Mouse (Mus musculus) forebrain, embryonic 16.5 days (tissue): Measurements from ENCODE around the gene Plcb4. TPM values are rescaled to one million over a fixed set of nuclear protein-coding genes. Genes with fewer than 3 reads are reported as not detected.
"Not testable (repeated sequence)": the region's sequence is repeated elsewhere in the genome, so short reads cannot be mapped to it uniquely, and the experiment has no call there.

Experiments
- ATAC-seq: fragments of 200-750 bp; cut with Nextera tagmentation; 2 replicates; pipeline ENCODE4 v1.8.0; 2017; ENCODE audit warnings: mild to moderate bottlenecking, moderate library complexity
- H3K27ac ChIP-seq: fragments of 300-500 bp; sonication (generic); 2 replicates; pipeline ENCODE4 v1.5.1; 2014; ENCODE audit warnings: low read length, control low read depth
- H3K27me3 ChIP-seq: fragments of 300-500 bp; sonication (generic); replicated peaks from 2 replicates; pipeline ENCODE4 v1.6.1; 2014; ENCODE audit warnings: low read length; ENCODE audit not compliant: control insufficient read depth, insufficient read depth
- H3K36me3 ChIP-seq: fragments of 300-500 bp; sonication (generic); 2 replicates; pipeline ENCODE4 v1.6.1; 2014; ENCODE audit not compliant: control insufficient read depth, insufficient read depth
- H3K4me1 ChIP-seq: fragments of 300-500 bp; sonication (generic); replicated peaks from 2 replicates; pipeline ENCODE4 v1.6.1; 2014; ENCODE audit warnings: low read length; ENCODE audit not compliant: control insufficient read depth, insufficient read depth
- H3K4me2 ChIP-seq: fragments of 300-500 bp; sonication (generic); 2 replicates; pipeline ENCODE4 v1.6.1; 2014; ENCODE audit warnings: mild to moderate bottlenecking, low read length, control low read depth
- H3K4me3 ChIP-seq: fragments of 300-500 bp; sonication (generic); replicated peaks from 2 replicates; pipeline ENCODE4 v1.5.1; 2014; ENCODE audit warnings: mild to moderate bottlenecking, low read length, control low read depth
- H3K9ac ChIP-seq: fragments of 300-500 bp; sonication (generic); replicated peaks from 2 replicates; pipeline ENCODE4 v1.6.1; 2014; ENCODE audit warnings: low read depth, low read length, control low read depth
- H3K9me3 ChIP-seq: fragments of 300-500 bp; sonication (generic); 2 replicates; pipeline ENCODE4 v1.6.1; 2016; ENCODE audit warnings: low read length; ENCODE audit not compliant: control insufficient read depth
- WGBS: fragments of 180-500 bp; shearing (Covaris S2); extraction: QIAGEN DNeasy Blood & Tissue Kit; methylation state at CpG from one replicate; pipeline ENCODE4 v1.1.7; 2014; 5-methylcytosine and 5-hydroxymethylcytosine counted together
- polyA plus RNA-seq: library from polyadenylated mRNA; unstranded; fragments of >200 nt; fragmentation: Nextera tagmentation; extraction: Ambion mirVana; gene quantifications from 2 replicates; pipeline ENCODE4 v1.2.1, GENCODE M21; 2015

Plcb4 gene
- polyA plus RNA-seq, 1 experiment from 2014 or later, result 19.7 TPM

DNA sequence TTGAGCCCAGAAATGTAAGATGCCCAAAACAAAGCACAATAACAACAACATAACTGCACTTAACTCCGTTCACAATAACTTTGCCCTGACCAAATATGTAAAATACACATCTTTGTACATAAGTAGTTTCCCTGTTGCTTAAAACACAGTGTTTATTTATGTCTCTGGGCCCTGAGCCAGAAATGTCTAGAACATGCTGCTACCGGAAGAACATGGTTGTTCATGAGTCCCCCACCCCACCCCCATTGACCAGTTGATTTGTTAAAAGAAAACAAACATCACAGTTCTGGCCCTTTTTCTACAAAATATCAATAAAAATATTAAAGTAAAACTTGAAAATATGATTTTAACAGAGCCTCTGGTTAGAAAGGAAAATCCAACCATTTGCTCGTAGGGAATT, 49.6 kb downstream of the Plcb4 start:
- Histone ChIP-seq H3K36me3 (no peaks in the 10 kb centered on the region), H3K9me3 (no peaks in the 10 kb centered on the region), H3K27ac (no peak overlapping the region), H3K4me2 (peak overlapping the region; percentile 6; the same call in 1 of the 2 replicates), H3K9ac (no peak overlapping the region), H3K4me1 (peaks cover 22% of the 10 kb centered on the region), H3K4me3 (no peak overlapping the region), H3K27me3 (no peaks in the 10 kb centered on the region)
- 57% methylated on average over 3 of the region's 3 CpGs for WGBS
- no peak for ATAC-seq

DNA sequence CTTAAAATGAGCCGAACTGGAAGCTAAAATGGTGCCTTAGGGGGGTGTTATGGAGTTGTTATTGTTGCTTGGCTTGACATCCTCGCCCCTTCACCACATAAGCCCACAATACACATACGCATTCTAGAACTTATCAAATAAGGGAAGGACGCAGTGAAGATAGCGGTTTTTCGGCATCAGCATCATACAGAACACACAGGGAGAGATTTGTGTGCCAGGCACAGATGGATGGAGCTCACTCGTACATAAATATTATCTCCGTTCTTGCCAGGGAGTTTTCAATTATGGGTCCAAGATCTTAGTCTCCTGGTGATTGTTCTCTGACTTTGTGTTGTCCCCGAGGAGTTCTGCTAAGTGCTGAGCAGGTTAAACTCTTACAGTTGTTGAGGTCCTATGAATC, 50.0 kb downstream of the Plcb4 start:
- ATAC-seq, result no peak
- Histone ChIP-seq H3K27me3 (no peaks in the 10 kb centered on the region), H3K4me1 (peaks cover 22% of the 10 kb centered on the region), H3K27ac (no peak overlapping the region), H3K9me3 (no peaks in the 10 kb centered on the region), H3K36me3 (no peaks in the 10 kb centered on the region), H3K9ac (no peak overlapping the region), H3K4me3 (no peak overlapping the region), H3K4me2 (peak overlapping the region; percentile 6; the same call in 1 of the 2 replicates)
- 66% methylated on average over 9 of the region's 9 CpGs for WGBS

DNA sequence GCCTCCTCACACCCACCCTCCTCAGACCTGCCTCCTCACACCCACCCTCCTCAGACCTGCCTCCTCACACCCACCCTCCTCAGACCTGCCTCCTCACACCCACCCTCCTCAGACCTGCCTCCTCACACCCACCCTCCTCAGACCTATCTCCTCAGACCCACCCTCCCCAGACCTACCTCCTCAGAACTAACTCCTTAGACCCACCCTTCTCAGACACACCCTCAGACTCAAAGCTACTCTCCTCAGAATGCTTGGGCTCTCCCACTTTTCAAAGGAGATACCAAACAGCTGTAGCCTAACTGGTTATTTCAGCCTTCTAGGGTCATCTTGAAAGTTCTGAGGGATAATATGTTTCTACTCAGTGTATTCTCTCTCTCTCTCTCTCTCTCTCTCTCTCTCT, 50.9 kb downstream of the Plcb4 start:
- ATAC-seq, H3K4me2 ChIP-seq, H3K27ac ChIP-seq, H3K4me3 ChIP-seq, H3K9me3 ChIP-seq, H3K27me3 ChIP-seq, H3K9ac ChIP-seq, H3K36me3 ChIP-seq: not testable (repeated sequence)
- peaks cover 22% of the 10 kb centered on the region for H3K4me1 ChIP-seq

DNA sequence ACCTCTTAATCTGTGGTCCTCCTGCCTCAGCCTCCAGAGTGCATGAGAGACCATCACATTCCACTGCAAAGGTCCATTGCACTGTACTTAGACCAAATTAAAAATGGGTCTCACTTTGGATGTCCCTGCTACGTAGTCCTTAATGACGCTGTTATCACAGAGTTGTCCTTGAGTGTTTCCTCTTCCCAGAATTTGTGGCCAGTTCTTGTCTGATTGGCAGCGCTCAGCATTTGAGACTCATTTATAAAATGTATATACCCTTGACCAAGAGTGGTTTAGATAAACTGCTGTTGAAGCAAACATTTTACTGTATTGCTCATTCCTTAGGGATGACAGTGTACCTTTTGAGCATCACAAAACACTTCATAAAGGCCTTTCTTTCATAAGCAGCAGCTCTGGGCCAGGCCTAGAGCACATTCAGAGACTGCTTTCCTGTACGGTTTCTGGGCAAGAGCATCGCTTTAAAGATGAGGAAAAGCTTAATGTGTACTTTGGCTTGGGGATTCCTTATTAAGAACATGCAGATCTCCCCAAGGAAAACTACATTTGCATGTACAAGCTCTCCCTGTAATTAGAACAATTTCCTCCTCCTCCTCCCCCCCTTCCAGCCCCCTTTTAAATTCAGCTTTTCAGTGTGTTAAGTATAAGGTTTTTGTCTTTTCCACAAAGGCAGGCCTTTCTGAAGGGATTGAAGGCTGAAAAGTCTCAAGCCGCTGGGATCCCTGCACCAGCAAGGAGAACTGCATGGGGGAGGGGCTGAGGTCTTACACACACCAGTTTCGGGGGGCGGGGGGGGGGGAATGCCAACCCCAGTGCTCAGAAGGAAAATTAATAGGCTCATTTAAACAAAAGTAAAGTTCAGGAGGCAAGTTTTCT, 52.5 kb downstream of the Plcb4 start:
- ATAC-seq, result peak; percentile 88
- no peaks in the 10 kb centered on the region for H3K9me3 ChIP-seq
- peak overlapping the region; percentile 38 for H3K4me2 ChIP-seq
- no peaks in the 10 kb centered on the region for H3K36me3 ChIP-seq
- WGBS, result 11% methylated on average over 8 of the region's 8 CpGs
- no peak overlapping the region for H3K9ac ChIP-seq
- no peaks in the 10 kb centered on the region for H3K27me3 ChIP-seq
- peaks cover 22% of the 10 kb centered on the region for H3K4me1 ChIP-seq
- H3K4me3 ChIP-seq, result no peak overlapping the region
- peak overlapping the region; percentile 6; the same call in 1 of the 2 replicates for H3K27ac ChIP-seq

DNA sequence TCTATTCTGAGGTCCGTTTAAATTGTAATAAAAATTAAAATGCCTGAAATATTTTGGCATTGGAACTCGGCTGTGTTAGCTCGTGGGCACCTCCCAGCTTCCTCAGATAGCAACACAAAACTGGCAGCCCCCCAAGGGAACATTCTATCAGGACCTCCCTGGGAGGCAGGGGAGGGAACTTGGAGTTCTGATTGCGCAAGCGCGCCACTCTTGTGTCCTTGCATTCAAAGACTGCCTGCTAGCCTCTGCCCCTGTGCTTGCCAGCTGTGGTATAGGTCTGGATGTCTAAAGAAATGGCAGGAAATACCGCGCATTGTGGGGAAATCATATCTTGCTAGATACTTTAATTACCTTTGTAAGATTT, 53.1 kb downstream of the Plcb4 start:
- Histone ChIP-seq H3K4me1 (peaks cover 22% of the 10 kb centered on the region), H3K27ac (peak overlapping the region; percentile 6; the same call in 1 of the 2 replicates)
- WGBS, result 3% methylated on average over 8 of the region's 8 CpGs

DNA sequence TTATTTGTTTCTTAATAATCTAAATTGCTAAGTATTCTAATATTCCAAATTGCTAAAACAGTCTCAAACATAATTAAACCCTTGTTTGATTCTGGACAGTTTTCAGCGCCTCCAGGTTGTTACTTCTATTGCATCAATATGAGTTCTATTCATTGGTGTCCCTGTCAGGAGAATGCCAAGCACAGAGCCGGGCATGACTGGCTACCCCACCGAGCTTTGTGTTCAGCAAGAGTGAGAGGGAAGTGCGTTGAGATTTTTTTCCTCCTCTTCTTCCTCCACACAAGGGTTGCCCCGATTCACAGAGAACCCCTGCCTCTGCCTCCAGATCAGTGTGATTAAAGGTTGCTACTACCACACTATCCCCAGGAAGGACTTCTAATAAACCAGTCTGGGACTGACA, 53.5 kb downstream of the Plcb4 start:
- no peaks in the 10 kb centered on the region for H3K27me3 ChIP-seq
- no peaks in the 10 kb centered on the region for H3K36me3 ChIP-seq
- H3K4me1 ChIP-seq, result peaks cover 26% of the 10 kb centered on the region
- 0 out of 2 replicates have a peak, but pooled peaks have one; percentile 21 for ATAC-seq
- H3K4me3 ChIP-seq, result no peak overlapping the region
- 5% methylated on average over 5 of the region's 5 CpGs for WGBS
- no peak overlapping the region for H3K9ac ChIP-seq
- H3K27ac ChIP-seq, result 0 out of 2 replicates have a peak overlapping the region, but pooled peaks have one; percentile 5
- no peaks in the 10 kb centered on the region for H3K9me3 ChIP-seq
- no peak overlapping the region for H3K4me2 ChIP-seq

More for the DNA sequence above, 53.1 kb downstream of the Plcb4 start:
- H3K9me3 ChIP-seq, result no peaks in the 10 kb centered on the region
- H3K9ac ChIP-seq, result no peak overlapping the region
- H3K4me3 ChIP-seq, result no peak overlapping the region
- no peaks in the 10 kb centered on the region for H3K36me3 ChIP-seq
- peak; percentile 90 for ATAC-seq
- peak overlapping the region; percentile 38 for H3K4me2 ChIP-seq
- H3K27me3 ChIP-seq, result no peaks in the 10 kb centered on the region

DNA sequence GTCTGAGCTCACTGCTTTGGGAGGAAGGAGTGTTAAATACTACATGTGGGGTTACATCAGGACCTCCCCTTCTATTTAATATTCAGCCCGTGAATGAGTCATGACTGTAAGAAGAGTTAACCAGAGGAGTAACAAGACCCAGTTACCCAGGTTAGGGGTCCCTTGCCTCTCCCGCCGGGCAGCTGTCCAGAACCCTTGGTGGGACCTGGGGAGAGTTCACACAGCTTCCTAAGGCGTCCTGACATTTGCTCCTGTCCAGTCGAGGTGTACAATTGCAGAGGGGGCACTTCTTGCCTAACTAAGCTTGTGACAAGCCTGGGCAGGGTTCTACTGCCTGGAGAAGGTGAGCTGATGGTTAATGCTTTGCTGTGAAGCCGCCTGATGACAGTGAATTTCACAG, 54.1 kb downstream of the Plcb4 start:
- no peaks in the 10 kb centered on the region for H3K27me3 ChIP-seq
- no peak for ATAC-seq
- H3K4me2 ChIP-seq, result no peak overlapping the region
- 46% methylated on average over 6 of the region's 6 CpGs for WGBS
- peaks cover 31% of the 10 kb centered on the region for H3K4me1 ChIP-seq
- no peaks in the 10 kb centered on the region for H3K9me3 ChIP-seq
- H3K4me3 ChIP-seq, result no peak overlapping the region
- no peak overlapping the region for H3K9ac ChIP-seq
- H3K36me3 ChIP-seq, result no peaks in the 10 kb centered on the region
- no peak overlapping the region for H3K27ac ChIP-seq

DNA sequence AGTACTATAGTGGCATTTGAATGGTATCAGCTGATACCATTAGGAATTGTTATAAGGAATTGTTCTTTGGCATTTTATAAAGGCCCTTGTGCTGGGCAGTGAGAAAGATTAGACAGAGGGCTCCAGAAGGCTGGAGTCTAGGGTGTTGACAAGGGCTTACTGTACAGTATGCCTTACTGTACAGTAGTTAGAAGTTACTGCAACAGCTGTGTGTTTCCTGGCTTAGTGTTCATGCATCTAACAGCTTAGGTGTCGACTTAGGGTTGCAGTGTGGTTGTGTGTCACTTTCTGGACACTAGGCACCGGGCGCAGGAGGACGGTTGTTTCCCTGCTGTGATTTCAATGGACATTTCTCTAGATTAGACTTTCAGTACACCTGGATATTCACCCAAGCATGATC, 57.4 kb downstream of the Plcb4 start:
- Histone ChIP-seq H3K36me3 (no peaks in the 10 kb centered on the region), H3K4me1 (peaks cover 19% of the 10 kb centered on the region), H3K27me3 (no peaks in the 10 kb centered on the region), H3K9me3 (no peaks in the 10 kb centered on the region), H3K4me2 (no peak overlapping the region), H3K9ac (no peak overlapping the region), H3K27ac (no peak overlapping the region), H3K4me3 (no peak overlapping the region)
- no peak for ATAC-seq
- 84% methylated on average over 4 of the region's 4 CpGs for WGBS

DNA sequence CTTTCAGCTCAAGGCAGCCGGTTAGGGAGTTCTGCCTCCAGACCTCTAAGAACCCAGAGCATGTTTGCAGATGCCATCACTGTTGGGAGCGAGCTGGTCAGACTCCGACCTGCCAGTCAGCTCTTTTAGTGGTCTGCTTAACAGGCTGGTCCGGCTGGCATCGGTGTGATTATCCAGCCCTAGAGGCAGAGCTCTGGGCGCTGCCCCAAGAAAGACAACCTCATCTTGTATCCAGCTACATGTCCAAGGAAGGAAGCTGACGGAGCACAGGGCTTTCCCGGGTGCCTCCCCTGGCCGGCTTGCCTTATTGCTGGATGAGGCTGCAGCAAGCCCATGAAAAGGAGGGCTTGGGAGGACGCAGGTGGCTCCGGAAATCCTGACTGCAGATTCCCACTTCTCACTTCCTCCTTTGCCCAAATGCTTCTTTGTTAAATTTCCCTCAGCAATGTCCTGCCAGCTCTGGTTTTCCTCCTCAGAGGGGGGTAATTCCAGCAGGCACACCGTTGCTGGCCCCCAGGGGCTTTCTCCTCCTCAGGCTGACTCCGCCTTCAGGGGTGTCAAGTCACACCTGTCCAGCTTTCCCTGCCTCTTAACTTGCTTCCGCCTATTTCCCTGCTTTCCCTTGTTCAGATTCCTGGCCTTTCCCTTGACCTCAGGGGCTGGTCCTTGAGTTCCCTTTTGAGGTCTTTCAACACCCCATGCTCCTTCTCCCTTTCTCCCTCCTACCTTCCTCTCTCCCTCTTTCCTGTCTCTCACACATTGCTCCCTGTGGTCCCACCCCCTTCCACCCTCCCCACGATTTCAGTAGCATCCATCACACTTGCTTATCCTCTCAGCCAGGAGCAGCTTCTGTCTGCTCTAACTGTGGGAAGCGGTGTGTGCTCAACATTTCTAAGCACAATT, 58.7 kb downstream of the Plcb4 start:
- H3K9me3 ChIP-seq, result no peaks in the 10 kb centered on the region
- no peaks in the 10 kb centered on the region for H3K27me3 ChIP-seq
- H3K4me2 ChIP-seq, result peak overlapping the region; percentile 46
- no peaks in the 10 kb centered on the region for H3K36me3 ChIP-seq
- ATAC-seq, result peak; percentile 49
- peak overlapping the region; percentile 4; the same call in 1 of the 2 replicates for H3K4me3 ChIP-seq
- 20% methylated on average over 16 of the region's 16 CpGs for WGBS
- H3K4me1 ChIP-seq, result peaks cover 14% of the 10 kb centered on the region
- 0 out of 2 replicates have a peak overlapping the region, but pooled peaks have one; percentile 26 for H3K9ac ChIP-seq
- H3K27ac ChIP-seq, result no peak overlapping the region
